Mouse (Mus musculus): ENCODE measurements around the gene Pum1. TPM values are rescaled to one million over a fixed set of nuclear protein-coding genes. Genes with fewer than 3 reads are reported as not detected.

Gene Pum1
- polyA plus RNA-seq, 1 experiment from 2014 or later: 115 TPM

- 86% methylated on average over 6 of the region's 6 CpGs for WGBS
- Histone ChIP-seq H3K9me3 (ENCODE audit: control insufficient read depth, low read length) (no peaks in the 10 kb centered on the region), H3K4me2 (ENCODE audit: low read depth, severe bottlenecking) (no peak overlapping the region), H3K4me3 (ENCODE audit: low read depth, low read length) (no peak overlapping the region), H3K27ac (replicated peaks; ENCODE audit: low read depth, low read length) (no peak overlapping the region), H3K27me3 (ENCODE audit: control insufficient read depth, insufficient read depth, low read length) (no peaks in the 10 kb centered on the region), H3K36me3 (ENCODE audit: control insufficient read depth, insufficient read depth, low read length) (no peaks in the 10 kb centered on the region), H3K4me1 (ENCODE audit: control insufficient read depth, insufficient read depth, low read length) (peaks cover 34% of the 10 kb centered on the region), H3K9ac (ENCODE audit: low read length) (no peak overlapping the region)
- no peak for ATAC-seq (ENCODE audit: insufficient number of reproducible peaks, low FRiP score, low TSS enrichment, low read depth)
- no peak for DNase-seq (ENCODE audit: low spot score)
These were observed 137.0 kb downstream of the Pum1 start for GRCm38 (mm10) chr4:130800147-130800546.

GRCm38 (mm10) chr4:130801198-130801597, 138.1 kb downstream of the Pum1 start:
- no peaks in the 10 kb centered on the region; the same call in 1 of the 2 replicates for H3K36me3 ChIP-seq (ENCODE audit: control insufficient read depth, insufficient read depth, low read length)
- DNase-seq (ENCODE audit: low spot score) (no peak), ATAC-seq (ENCODE audit: insufficient number of reproducible peaks, low FRiP score, low TSS enrichment, low read depth) (no peak)
- no peak overlapping the region for H3K27ac ChIP-seq (replicated peaks; ENCODE audit: low read depth, low read length)
- H3K4me1 ChIP-seq (ENCODE audit: control insufficient read depth, insufficient read depth, low read length): peaks cover 34% of the 10 kb centered on the region
- H3K27me3 ChIP-seq (ENCODE audit: control insufficient read depth, insufficient read depth, low read length): no peaks in the 10 kb centered on the region
- no peaks in the 10 kb centered on the region for H3K9me3 ChIP-seq (ENCODE audit: control insufficient read depth, low read length)
- no peak overlapping the region for H3K4me3 ChIP-seq (ENCODE audit: low read depth, low read length)
- no peak overlapping the region for H3K4me2 ChIP-seq (ENCODE audit: low read depth, severe bottlenecking)
- no peak overlapping the region for H3K9ac ChIP-seq (ENCODE audit: low read length)
- WGBS: 92% methylated on average over 5 of the region's 5 CpGs

- DNase-seq (ENCODE audit: low spot score) (no peak), ATAC-seq (ENCODE audit: insufficient number of reproducible peaks, low FRiP score, low TSS enrichment, low read depth) (no peak)
- Histone ChIP-seq H3K36me3 (ENCODE audit: control insufficient read depth, insufficient read depth, low read length) (no peaks in the 10 kb centered on the region; the same call in 1 of the 2 replicates), H3K9me3 (ENCODE audit: control insufficient read depth, low read length) (no peaks in the 10 kb centered on the region), H3K27me3 (ENCODE audit: control insufficient read depth, insufficient read depth, low read length) (no peaks in the 10 kb centered on the region), H3K27ac (replicated peaks; ENCODE audit: low read depth, low read length) (no peak overlapping the region), H3K4me3 (ENCODE audit: low read depth, low read length) (no peak overlapping the region), H3K4me1 (ENCODE audit: control insufficient read depth, insufficient read depth, low read length) (peaks cover 34% of the 10 kb centered on the region), H3K4me2 (ENCODE audit: low read depth, severe bottlenecking) (no peak overlapping the region), H3K9ac (ENCODE audit: low read length) (no peak overlapping the region)
- 72% methylated on average over 10 of the region's 10 CpGs for WGBS
These were observed 138.7 kb downstream of the Pum1 start for GRCm38 (mm10) chr4:130801624-130802329.

- Histone ChIP-seq H3K4me1 (ENCODE audit: control insufficient read depth, insufficient read depth, low read length) (peaks cover 18% of the 10 kb centered on the region), H3K27ac (replicated peaks; ENCODE audit: low read depth, low read length) (no peak overlapping the region)
These were observed 140.5 kb downstream of the Pum1 start for GRCm38 (mm10) chr4:130803591-130803990.

GRCm38 (mm10) chr4:130804292-130804691, 141.2 kb downstream of the Pum1 start:
- no peak overlapping the region for H3K27ac ChIP-seq (replicated peaks; ENCODE audit: low read depth, low read length)
- H3K36me3 ChIP-seq (ENCODE audit: control insufficient read depth, insufficient read depth, low read length): no peaks in the 10 kb centered on the region; the same call in 1 of the 2 replicates
- no peak overlapping the region for H3K4me3 ChIP-seq (ENCODE audit: low read depth, low read length)
- no peaks in the 10 kb centered on the region for H3K9me3 ChIP-seq (ENCODE audit: control insufficient read depth, low read length)
- ATAC-seq (ENCODE audit: insufficient number of reproducible peaks, low FRiP score, low TSS enrichment, low read depth) (no peak), DNase-seq (ENCODE audit: low spot score) (no peak)
- H3K4me1 ChIP-seq (ENCODE audit: control insufficient read depth, insufficient read depth, low read length): peaks cover 11% of the 10 kb centered on the region
- no peak overlapping the region for H3K4me2 ChIP-seq (ENCODE audit: low read depth, severe bottlenecking)
- no peak overlapping the region for H3K9ac ChIP-seq (ENCODE audit: low read length)
- 63% methylated on average over 2 of the region's 2 CpGs for WGBS
- no peaks in the 10 kb centered on the region for H3K27me3 ChIP-seq (ENCODE audit: control insufficient read depth, insufficient read depth, low read length)

More at GRCm38 (mm10) chr4:130803591-130803990, 140.5 kb downstream of the Pum1 start:
- H3K9me3 ChIP-seq (ENCODE audit: control insufficient read depth, low read length): no peaks in the 10 kb centered on the region
- WGBS: 67% methylated on average over 2 of the region's 2 CpGs
- H3K27me3 ChIP-seq (ENCODE audit: control insufficient read depth, insufficient read depth, low read length): no peaks in the 10 kb centered on the region
- DNase-seq (ENCODE audit: low spot score) (no peak), ATAC-seq (ENCODE audit: insufficient number of reproducible peaks, low FRiP score, low TSS enrichment, low read depth) (no peak)
- H3K4me2 ChIP-seq (ENCODE audit: low read depth, severe bottlenecking): no peak overlapping the region
- no peak overlapping the region for H3K9ac ChIP-seq (ENCODE audit: low read length)
- no peak overlapping the region for H3K4me3 ChIP-seq (ENCODE audit: low read depth, low read length)
- H3K36me3 ChIP-seq (ENCODE audit: control insufficient read depth, insufficient read depth, low read length): no peaks in the 10 kb centered on the region; the same call in 1 of the 2 replicates

- H3K4me1 ChIP-seq (ENCODE audit: control insufficient read depth, insufficient read depth, low read length): peaks cover 8% of the 10 kb centered on the region
- H3K9ac ChIP-seq (ENCODE audit: low read length): no peak overlapping the region
- ATAC-seq (ENCODE audit: insufficient number of reproducible peaks, low FRiP score, low TSS enrichment, low read depth): no peak
- no peaks in the 10 kb centered on the region for H3K9me3 ChIP-seq (ENCODE audit: control insufficient read depth, low read length)
- 68% methylated on average over 7 of the region's 7 CpGs for WGBS
- H3K36me3 ChIP-seq (ENCODE audit: control insufficient read depth, insufficient read depth, low read length): no peaks in the 10 kb centered on the region; the same call in 1 of the 2 replicates
- no peak overlapping the region for H3K27ac ChIP-seq (replicated peaks; ENCODE audit: low read depth, low read length)
- no peak overlapping the region for H3K4me2 ChIP-seq (ENCODE audit: low read depth, severe bottlenecking)
- DNase-seq (ENCODE audit: low spot score): no peak
- H3K4me3 ChIP-seq (ENCODE audit: low read depth, low read length): no peak overlapping the region
- H3K27me3 ChIP-seq (ENCODE audit: control insufficient read depth, insufficient read depth, low read length): no peaks in the 10 kb centered on the region
These were observed 141.7 kb downstream of the Pum1 start for GRCm38 (mm10) chr4:130804771-130805361.

GRCm38 (mm10) chr4:130805746-130806145, 142.6 kb downstream of the Pum1 start:
- 94% methylated on average over 7 of the region's 7 CpGs for WGBS
- H3K36me3 ChIP-seq (ENCODE audit: control insufficient read depth, insufficient read depth, low read length): no peaks in the 10 kb centered on the region; the same call in 1 of the 2 replicates
- no peak for DNase-seq (ENCODE audit: low spot score)
- H3K4me1 ChIP-seq (ENCODE audit: control insufficient read depth, insufficient read depth, low read length): peaks cover 8% of the 10 kb centered on the region
- H3K4me3 ChIP-seq (ENCODE audit: low read depth, low read length): no peak overlapping the region
- no peak overlapping the region for H3K4me2 ChIP-seq (ENCODE audit: low read depth, severe bottlenecking)
- H3K9ac ChIP-seq (ENCODE audit: low read length): no peak overlapping the region
- ATAC-seq (ENCODE audit: insufficient number of reproducible peaks, low FRiP score, low TSS enrichment, low read depth): no peak
- no peak overlapping the region for H3K27ac ChIP-seq (replicated peaks; ENCODE audit: low read depth, low read length)
- H3K27me3 ChIP-seq (ENCODE audit: control insufficient read depth, insufficient read depth, low read length): no peaks in the 10 kb centered on the region
- H3K9me3 ChIP-seq (ENCODE audit: control insufficient read depth, low read length): no peaks in the 10 kb centered on the region

- H3K4me3 ChIP-seq (ENCODE audit: low read depth, low read length): no peak overlapping the region
- no peaks in the 10 kb centered on the region; the same call in 1 of the 2 replicates for H3K36me3 ChIP-seq (ENCODE audit: control insufficient read depth, insufficient read depth, low read length)
- H3K4me2 ChIP-seq (ENCODE audit: low read depth, severe bottlenecking): no peak overlapping the region
- ATAC-seq (ENCODE audit: insufficient number of reproducible peaks, low FRiP score, low TSS enrichment, low read depth): no peak
- H3K27me3 ChIP-seq (ENCODE audit: control insufficient read depth, insufficient read depth, low read length): no peaks in the 10 kb centered on the region
- H3K27ac ChIP-seq (replicated peaks; ENCODE audit: low read depth, low read length): no peak overlapping the region
- H3K9me3 ChIP-seq (ENCODE audit: control insufficient read depth, low read length): no peaks in the 10 kb centered on the region
- 93% methylated on average over 9 of the region's 9 CpGs for WGBS
- peaks cover 10% of the 10 kb centered on the region for H3K4me1 ChIP-seq (ENCODE audit: control insufficient read depth, insufficient read depth, low read length)
- DNase-seq (ENCODE audit: low spot score): no peak
- H3K9ac ChIP-seq (ENCODE audit: low read length): no peak overlapping the region
These were observed 143.6 kb downstream of the Pum1 start for GRCm38 (mm10) chr4:130806746-130807145.

All from limb, embryonic 11.5 days (tissue).